Mouse (Mus musculus) embryonic facial prominence, embryonic 14.5 days (tissue): ENCODE measurements around the gene Atg7. TPM values are rescaled to one million over a fixed set of nuclear protein-coding genes. Genes with fewer than 3 reads are reported as not detected.

ENCODE experiments used
- ATAC-seq: fragments of 200-750 bp; cut with Nextera tagmentation; 2 replicates; pipeline ENCODE4 v1.8.0; 2017; ENCODE audit warnings: low read depth, moderate number of reproducible peaks, moderate TSS enrichment
- DNase-seq: peaks from one replicate; pipeline ENCODE4 v3.0.0-alpha.2; 2015; ENCODE audit warnings: low spot score
- H3K27ac ChIP-seq: fragments of 300-500 bp; sonication (generic); replicated peaks from 2 replicates; pipeline ENCODE4 v1.5.1; 2014; ENCODE audit warnings: low read depth, mild to moderate bottlenecking, low read length, moderate library complexity
- H3K27me3 ChIP-seq: fragments of 300-500 bp; sonication (generic); replicated peaks from 2 replicates; pipeline ENCODE4 v1.6.1; 2014; ENCODE audit warnings: low read length; ENCODE audit not compliant: control insufficient read depth, insufficient read depth
- H3K36me3 ChIP-seq: fragments of 300-500 bp; sonication (generic); 2 replicates; pipeline ENCODE4 v1.6.1; 2014; ENCODE audit warnings: low read length, mixed read lengths; ENCODE audit not compliant: control insufficient read depth, insufficient read depth
- H3K4me1 ChIP-seq: fragments of 300-500 bp; sonication (generic); 2 replicates; pipeline ENCODE4 v1.6.1; 2014; ENCODE audit warnings: antibody characterized with exemption, low read length; ENCODE audit not compliant: control insufficient read depth, insufficient read depth
- H3K4me2 ChIP-seq: fragments of 300-500 bp; sonication (generic); 2 replicates; pipeline ENCODE4 v1.6.1; 2014; ENCODE audit warnings: low read depth, mild to moderate bottlenecking, low read length, moderate library complexity, mixed read lengths
- H3K4me3 ChIP-seq: fragments of 300-500 bp; sonication (generic); 2 replicates; pipeline ENCODE4 v1.5.1; 2014; ENCODE audit warnings: low read depth, mild to moderate bottlenecking, low read length
- H3K9ac ChIP-seq: fragments of 300-500 bp; sonication (generic); 2 replicates; pipeline ENCODE4 v1.6.1; 2014; ENCODE audit warnings: low read depth, mild to moderate bottlenecking, low read length, moderate library complexity, mixed read lengths
- H3K9me3 ChIP-seq: fragments of 300-500 bp; sonication (generic); 2 replicates; pipeline ENCODE4 v1.6.1; 2016; ENCODE audit warnings: low read length; ENCODE audit not compliant: control insufficient read depth
- WGBS: fragments of 180-500 bp; shearing (Covaris S2); extraction: QIAGEN DNeasy Blood & Tissue Kit; methylation state at CpG from one replicate; pipeline ENCODE4 v1.1.7; 2014; 5-methylcytosine and 5-hydroxymethylcytosine counted together
- polyA plus RNA-seq: library from polyadenylated mRNA; unstranded; fragments of >200 nt; fragmentation: Nextera tagmentation; extraction: Ambion mirVana; gene quantifications from 2 replicates; pipeline ENCODE4 v1.2.1, GENCODE M21; 2014

The Atg7 gene
- polyA plus RNA-seq, 1 experiment from 2014 or later, result 17.6 TPM

DNA sequence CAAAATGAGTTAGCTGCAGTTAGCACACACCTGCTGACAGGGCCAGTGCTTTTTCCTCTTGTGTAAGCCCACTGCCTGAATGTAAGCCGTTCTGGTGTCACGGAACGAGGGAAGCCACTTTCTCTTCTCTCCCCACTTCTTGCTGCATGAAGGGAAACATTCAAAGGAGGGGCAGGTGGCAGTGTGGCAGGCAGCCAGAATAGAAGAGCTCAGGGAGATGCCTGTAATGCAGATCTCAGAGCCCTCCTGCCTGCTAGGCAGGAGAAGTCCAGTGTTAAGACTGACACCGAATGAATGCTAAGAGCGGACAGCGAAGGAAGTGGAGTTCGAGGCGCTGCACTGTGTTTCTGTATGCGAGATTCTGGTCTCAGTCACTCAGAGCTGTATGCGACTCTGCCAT is 49.8 kb downstream of the Atg7 start:
- ATAC-seq (no peak), DNase-seq (no peak)

DNA sequence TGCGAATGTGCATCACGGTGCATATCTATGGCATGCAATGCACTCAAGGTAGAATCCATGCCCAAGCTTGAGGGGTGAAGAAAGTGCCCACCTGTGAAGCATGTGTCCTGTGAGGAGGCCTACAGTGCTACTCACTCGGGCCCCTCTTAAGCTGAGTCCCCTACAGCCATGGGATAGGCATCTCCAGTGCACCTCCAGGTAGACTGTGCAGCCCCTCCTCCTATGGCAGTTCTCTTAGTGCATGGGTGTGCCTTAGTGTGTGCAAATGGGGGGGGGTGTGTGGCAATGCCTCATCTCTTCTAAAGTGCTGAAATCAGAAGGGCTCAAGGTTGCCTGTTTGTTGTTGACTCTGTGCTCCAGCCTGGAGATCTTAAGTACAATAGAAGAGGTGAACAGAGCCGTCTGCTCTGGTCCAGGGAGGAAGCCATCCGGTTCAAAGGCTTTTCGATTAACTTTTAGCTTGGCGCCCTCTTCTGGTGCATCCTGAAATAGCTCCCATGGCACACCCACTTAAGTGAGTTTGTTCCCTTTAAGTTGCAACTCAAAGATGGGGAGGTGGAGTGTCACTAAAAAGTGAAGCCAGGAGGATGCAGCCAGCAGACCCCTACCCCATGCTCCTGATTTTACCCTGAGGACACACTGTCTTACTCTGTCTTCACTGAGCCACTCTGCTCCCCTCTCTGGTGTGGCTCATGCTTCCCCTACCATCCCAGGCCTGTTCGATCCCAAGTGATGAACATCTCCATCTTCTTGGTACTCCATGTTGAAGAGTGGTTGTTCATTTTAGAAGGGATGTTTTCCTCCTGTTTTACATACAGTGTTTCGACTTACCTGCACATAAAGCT is 55.0 kb downstream of the Atg7 start:
- Histone ChIP-seq H3K4me2 (no peak overlapping the region), H3K27me3 (no peaks in the 10 kb centered on the region), H3K9me3 (no peaks in the 10 kb centered on the region), H3K36me3 (no peaks in the 10 kb centered on the region), H3K9ac (no peak overlapping the region), H3K4me1 (no peaks in the 10 kb centered on the region), H3K4me3 (no peak overlapping the region), H3K27ac (no peak overlapping the region)
- ATAC-seq (peak; percentile 50), DNase-seq (peak; percentile 77)
- 47% methylated on average over 9 of the region's 9 CpGs for WGBS

More for the DNA sequence above, 49.8 kb downstream of the Atg7 start:
- H3K27me3 ChIP-seq, result no peaks in the 10 kb centered on the region
- H3K4me1 ChIP-seq, result no peaks in the 10 kb centered on the region; the same call in 1 of the 2 replicates
- no peak overlapping the region for H3K9ac ChIP-seq
- WGBS, result 85% methylated on average over 10 of the region's 10 CpGs
- H3K27ac ChIP-seq, result no peak overlapping the region
- no peaks in the 10 kb centered on the region for H3K9me3 ChIP-seq
- H3K36me3 ChIP-seq, result no peaks in the 10 kb centered on the region
- H3K4me2 ChIP-seq, result no peak overlapping the region
- H3K4me3 ChIP-seq, result no peak overlapping the region

DNA sequence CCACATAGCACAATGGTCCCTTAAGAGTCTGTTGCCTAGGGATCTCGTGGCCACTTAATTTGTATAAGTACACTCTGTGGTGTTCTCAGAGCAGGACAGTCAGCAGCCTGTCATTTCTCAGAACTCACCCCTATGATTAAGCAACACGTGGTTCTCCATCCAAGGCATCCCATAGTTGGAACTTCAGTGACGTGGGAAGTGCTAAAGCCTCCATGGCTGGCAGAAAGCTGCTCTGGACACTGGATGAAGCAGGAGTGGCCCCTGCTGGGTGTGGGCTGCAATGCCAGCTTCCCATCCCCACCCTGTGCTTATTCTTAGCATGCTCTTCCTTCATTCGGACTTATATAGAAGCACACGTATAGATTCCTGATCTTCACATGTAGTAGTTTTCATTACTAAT is 55.7 kb downstream of the Atg7 start:
- Histone ChIP-seq H3K27me3 (no peaks in the 10 kb centered on the region), H3K4me3 (no peak overlapping the region), H3K27ac (no peak overlapping the region), H3K4me1 (no peaks in the 10 kb centered on the region), H3K9ac (no peak overlapping the region), H3K4me2 (no peak overlapping the region), H3K36me3 (no peaks in the 10 kb centered on the region), H3K9me3 (no peaks in the 10 kb centered on the region)
- WGBS, result 57% methylated on average over 5 of the region's 5 CpGs
- peak; percentile 30; the same call in 1 of the 2 replicates for ATAC-seq
- DNase-seq, result peak; percentile 19

DNA sequence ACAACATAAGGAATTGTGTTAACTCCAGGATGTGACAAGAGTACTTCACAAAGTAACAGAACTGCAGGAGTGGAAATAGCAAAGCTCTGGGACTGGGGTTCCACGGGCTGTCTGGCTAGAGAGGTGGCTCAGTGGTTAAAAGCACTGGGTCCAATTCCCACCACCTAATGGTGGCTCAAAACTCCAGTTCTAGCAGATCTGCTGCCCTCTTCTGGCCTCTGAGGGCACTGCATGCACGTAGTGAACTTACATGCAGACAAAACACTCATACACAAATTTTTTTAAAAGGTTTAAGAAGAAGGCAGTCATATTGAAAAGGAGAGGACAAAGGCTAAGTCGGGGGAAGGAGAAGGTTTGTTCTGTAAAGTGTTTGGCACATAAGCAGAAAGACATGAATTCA is 57.8 kb downstream of the Atg7 start:
- Histone ChIP-seq H3K36me3 (no peaks in the 10 kb centered on the region), H3K4me3 (no peak overlapping the region), H3K27ac (no peak overlapping the region), H3K9ac (no peak overlapping the region), H3K27me3 (no peaks in the 10 kb centered on the region), H3K9me3 (no peaks in the 10 kb centered on the region), H3K4me2 (no peak overlapping the region), H3K4me1 (no peaks in the 10 kb centered on the region)
- no peak for ATAC-seq
- 68% methylated on average over 3 of the region's 3 CpGs for WGBS
- no peak for DNase-seq

DNA sequence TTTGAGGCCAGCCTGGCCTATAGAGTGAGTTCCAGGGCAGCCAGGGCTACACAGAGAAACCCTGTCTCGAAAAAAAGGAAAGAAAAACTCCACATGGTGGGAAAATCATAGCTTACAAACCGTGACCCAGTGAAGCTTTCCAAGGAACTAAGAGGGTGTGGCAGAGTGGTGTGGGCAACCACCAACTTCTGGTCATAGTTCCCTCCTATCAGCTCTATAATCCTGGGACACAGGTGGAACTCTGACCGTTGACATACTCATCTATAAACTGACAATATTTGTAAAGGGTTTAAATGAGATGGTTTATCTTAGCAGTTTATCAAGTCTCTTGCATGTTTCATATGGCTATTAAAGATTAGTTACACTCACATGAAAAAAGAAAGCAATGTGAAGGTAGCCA is 64.1 kb downstream of the Atg7 start:
- Histone ChIP-seq H3K9ac (no peak overlapping the region), H3K4me3 (no peak overlapping the region), H3K36me3 (peaks cover 9% of the 10 kb centered on the region), H3K27me3 (no peaks in the 10 kb centered on the region), H3K4me1 (0 out of 2 replicates have a peak, but pooled peaks cover 3% of the 10 kb centered on the region), H3K4me2 (no peak overlapping the region), H3K9me3 (no peaks in the 10 kb centered on the region), H3K27ac (no peak overlapping the region)
- ATAC-seq (no peak), DNase-seq (no peak)
- WGBS, result 77% methylated on average over 3 of the region's 3 CpGs

DNA sequence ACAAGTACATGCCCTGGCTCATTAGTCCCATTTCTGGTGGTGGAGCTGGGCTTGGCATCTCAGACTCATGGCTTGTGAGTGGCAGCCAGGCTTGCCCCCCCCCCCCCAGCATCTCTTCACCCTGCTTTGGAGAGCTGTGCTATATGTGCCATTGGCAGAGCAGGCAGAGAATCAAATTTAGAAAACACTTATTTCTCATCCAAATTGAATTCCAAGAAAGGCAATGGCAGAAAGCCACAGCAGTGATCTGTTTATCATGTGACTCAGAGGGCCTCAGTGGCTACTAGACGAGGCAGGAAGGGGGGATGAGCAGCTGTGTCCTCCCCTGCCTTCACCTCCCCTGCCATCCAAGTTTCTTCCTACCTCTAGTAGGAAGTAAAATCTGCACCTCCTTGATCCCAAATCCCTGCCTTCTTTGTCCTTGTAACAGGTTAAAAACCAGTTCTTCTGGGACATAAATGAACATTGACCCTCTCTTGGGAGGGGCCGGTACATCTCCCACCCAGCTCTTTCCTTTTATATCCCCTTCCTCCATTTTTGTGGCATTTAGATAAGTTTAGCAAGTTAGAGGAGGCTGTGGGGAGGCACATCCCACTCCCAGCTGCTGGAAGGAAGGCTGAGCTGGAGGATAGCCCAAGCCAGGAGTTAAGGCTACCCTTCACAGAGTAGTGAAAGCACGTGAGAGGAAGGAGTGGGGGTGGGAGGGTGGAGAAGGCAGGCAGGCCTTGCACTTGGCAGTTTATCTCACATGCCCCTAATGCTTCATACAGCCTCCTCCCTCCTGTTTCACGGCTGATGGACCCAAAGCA is 69.5 kb downstream of the Atg7 start:
- no peak for ATAC-seq
- Histone ChIP-seq H3K9me3 (no peaks in the 10 kb centered on the region), H3K27me3 (no peaks in the 10 kb centered on the region), H3K9ac (no peak overlapping the region), H3K27ac (no peak overlapping the region), H3K4me1 (peaks cover 8% of the 10 kb centered on the region), H3K4me2 (no peak overlapping the region), H3K4me3 (no peak overlapping the region), H3K36me3 (peaks cover 4% of the 10 kb centered on the region)
- 57% methylated on average over 4 of the region's 4 CpGs for WGBS
- DNase-seq, result no peak

DNA sequence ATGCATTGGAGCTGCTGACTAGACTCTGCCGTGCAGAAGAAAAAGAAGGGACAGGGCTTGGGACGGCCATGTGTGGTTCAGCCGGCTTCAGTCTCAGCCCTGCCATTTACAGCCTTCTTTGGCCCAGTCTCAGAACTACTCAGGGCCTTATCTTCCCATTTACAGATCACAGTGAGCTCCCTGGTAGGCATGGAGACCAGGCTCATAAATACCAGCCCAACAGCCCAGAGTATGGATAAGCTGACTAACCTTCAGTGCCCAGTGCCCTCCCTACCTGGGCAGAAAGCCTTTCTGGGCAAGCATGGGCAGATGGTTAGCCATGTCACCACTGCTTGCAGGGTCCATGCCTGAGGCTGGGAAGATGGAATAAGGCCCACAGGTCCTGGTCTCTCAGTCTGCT is 70.6 kb downstream of the Atg7 start:
- Histone ChIP-seq H3K36me3 (no peaks in the 10 kb centered on the region; the same call in 1 of the 2 replicates), H3K4me3 (no peak overlapping the region), H3K4me2 (no peak overlapping the region), H3K9me3 (no peaks in the 10 kb centered on the region), H3K4me1 (peaks cover 8% of the 10 kb centered on the region), H3K27me3 (no peaks in the 10 kb centered on the region), H3K27ac (no peak overlapping the region), H3K9ac (no peak overlapping the region)
- ATAC-seq, result no peak
- DNase-seq, result no peak
- 86% methylated on average over 3 of the region's 3 CpGs for WGBS

DNA sequence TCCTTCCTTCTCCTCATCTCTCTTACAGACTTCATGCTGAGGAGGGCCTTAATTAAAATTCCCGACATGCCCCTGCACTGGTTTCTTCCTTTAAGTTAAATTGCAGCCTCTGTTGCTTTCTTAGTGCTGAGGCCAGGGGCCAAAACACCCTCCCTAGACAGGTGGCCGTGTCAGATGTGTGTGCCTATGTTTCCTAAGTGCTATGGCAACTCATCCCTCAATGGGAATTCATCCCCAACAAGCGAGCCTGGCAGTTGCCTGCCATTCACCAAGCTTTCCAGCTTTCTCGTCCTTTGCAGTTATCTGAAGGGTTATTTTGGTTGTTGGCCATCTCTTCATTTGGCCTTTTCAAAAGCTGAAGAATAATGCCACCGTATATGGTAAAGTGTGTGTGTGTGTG is 71.8 kb downstream of the Atg7 start:
- H3K4me1 ChIP-seq, result peaks cover 8% of the 10 kb centered on the region
- ATAC-seq (no peak), DNase-seq (no peak)
- H3K9me3 ChIP-seq, result no peaks in the 10 kb centered on the region
- H3K27me3 ChIP-seq, result no peaks in the 10 kb centered on the region
- WGBS, result 34% methylated on average over 5 of the region's 5 CpGs
- H3K4me3 ChIP-seq, result no peak overlapping the region
- H3K27ac ChIP-seq, result no peak overlapping the region
- H3K4me2 ChIP-seq, result no peak overlapping the region
- no peak overlapping the region for H3K9ac ChIP-seq
- H3K36me3 ChIP-seq, result no peaks in the 10 kb centered on the region; the same call in 1 of the 2 replicates
